Mouse (Mus musculus) naive thymus-derived CD4-positive, alpha-beta T cell, adult 5 months (primary cell): ENCODE measurements around the gene Gm29866. TPM values are rescaled to one million over a fixed set of nuclear protein-coding genes. Genes with fewer than 3 reads are reported as not detected.

Experiments
- polyA plus RNA-seq: library from polyadenylated mRNA; unstranded; fragments of 100-300 nt; shearing (Covaris generic); gene quantifications from one replicate; pipeline ENCODE4 v1.2.1, GENCODE M21; 2017

Gene Gm29866
- polyA plus RNA-seq: not detected

GRCm38 (mm10) chrY:20993557-20993956, at the start of gene Gm29866:
Gene Gm29866, minus strand, starts transcription at chrY:20993657.

Other genes with a start within 250 kb of the Gm29866 start
- not detected for gene Gm20909, start 170.9 kb upstream of the Gm29866 start, polyA plus RNA-seq
- not detected for gene Gm20865, start 247.9 kb upstream of the Gm29866 start, polyA plus RNA-seq